Mouse (Mus musculus) embryo, embryonic 11 days (tissue): ENCODE measurements around the gene Ankdd1b.
A peak's percentile ranks its signal among the peaks of the same experiment; 100 is the strongest.

Experiments used
- DNase-seq: peaks from one replicate; pipeline ENCODE4 v3.0.0-alpha.2; 2015

Gene Ankdd1b

DNA sequence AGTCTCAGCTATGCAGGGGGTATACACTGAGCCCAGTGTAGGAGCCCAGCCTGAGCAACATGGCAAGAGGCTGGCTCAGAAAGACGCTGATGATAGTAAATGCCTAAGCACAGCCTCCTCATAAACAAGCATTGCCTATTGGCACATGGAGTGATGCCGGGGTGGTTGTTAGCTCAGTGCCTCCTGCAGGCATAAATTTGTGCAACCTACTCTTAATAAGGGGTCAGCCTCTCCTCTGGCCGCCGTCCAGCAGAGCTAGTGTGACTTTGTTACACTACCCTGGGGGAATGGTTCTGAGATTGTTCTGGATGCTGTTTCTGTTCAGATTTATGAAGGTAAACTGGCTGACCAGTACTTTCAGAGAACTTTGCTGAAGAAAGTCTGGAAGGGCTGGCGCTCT is 69.7 kb downstream of the Ankdd1b start:
- no peak for DNase-seq

DNA sequence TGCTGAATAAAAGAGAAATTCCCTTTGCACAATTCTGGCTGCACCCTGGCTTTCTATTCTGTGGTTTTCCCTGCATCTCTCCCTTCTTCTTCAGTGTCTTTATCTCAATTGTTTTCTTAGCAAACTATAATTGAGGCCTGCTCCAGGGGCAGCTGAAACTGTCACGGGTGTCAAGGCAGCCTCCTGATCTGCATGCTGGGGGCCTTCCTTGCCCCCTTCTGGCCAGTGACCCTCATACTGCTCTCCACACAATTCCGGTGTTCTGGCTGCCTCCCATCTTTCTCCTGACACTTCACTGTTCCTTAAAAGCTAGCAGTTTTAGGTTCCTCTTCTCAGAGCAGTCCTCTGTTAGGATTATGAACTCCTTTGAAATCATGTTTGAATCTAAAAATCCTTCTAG is 81.7 kb downstream of the Ankdd1b start:
- no peak for DNase-seq

- peak; percentile 98 for DNase-seq
Measured at GRCm38 (mm10) chr13:96388042-96388888, 82.7 kb downstream of the Ankdd1b start, which contains the start of gene Poc5. Gene Poc5, plus strand, starts transcription at chr13:96388294.

- no peak for DNase-seq
Measured at GRCm38 (mm10) chr13:96377883-96378282, 93.1 kb downstream of the Ankdd1b start.

DNA sequence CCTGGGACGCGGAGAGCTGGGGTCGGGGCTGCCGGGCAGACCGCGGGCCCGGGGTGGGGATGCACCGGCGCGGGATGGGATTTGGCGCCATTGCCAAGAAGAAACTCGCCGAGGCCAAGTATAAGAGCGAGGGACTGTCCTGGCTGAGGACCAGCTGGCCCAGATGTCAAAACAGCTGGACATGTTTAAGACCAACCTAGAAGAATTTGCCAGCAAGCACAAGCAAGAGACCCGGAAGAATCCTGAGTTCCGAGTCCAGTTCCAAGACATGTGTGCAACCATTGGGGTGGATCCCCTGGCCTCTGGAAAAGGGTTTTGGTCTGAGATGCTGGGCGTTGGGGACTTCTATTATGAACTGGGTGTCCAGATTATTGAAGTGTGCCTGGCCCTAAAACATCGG is 94.1 kb downstream of the Ankdd1b start:
- DNase-seq = no peak

DNA sequence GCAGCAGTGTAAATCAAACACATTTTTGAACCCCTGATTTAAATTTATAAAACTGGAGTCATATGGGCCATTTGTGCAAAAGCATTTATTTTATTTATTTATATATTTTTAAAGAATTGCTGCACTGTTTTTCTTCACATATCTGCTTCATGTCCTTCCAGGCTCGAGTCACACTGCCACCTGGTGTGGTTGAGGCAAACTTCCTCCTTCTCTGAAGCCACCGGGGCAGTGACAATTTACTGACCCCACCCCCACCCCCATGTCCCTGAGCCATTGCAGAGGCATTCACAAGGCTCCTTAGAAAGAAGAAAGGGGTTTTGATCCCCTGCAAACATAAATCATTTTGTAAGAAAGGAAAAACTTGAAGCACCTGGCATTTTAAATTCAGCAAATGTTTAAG is 95.5 kb downstream of the Ankdd1b start:
- DNase-seq = peak; percentile 24
